Mouse (Mus musculus) CH12.LX (cell line): Measurements from ENCODE around the gene Zbtb33. TPM values are rescaled to one million over a fixed set of nuclear protein-coding genes. Genes with fewer than 3 reads are reported as not detected.

Experiments
- DNase-seq: peaks from one replicate; pipeline ENCODE4 v3.0.0-alpha.2; 2013; ENCODE audit errors: extremely low read depth
- H3K27ac ChIP-seq: 2 replicates; pipeline ENCODE4 v1.5.1; 2012; ENCODE audit warnings: low read depth, mild to moderate bottlenecking, control low read depth, moderate library complexity; ENCODE audit not compliant: insufficient read depth
- H3K27me3 ChIP-seq: replicated peaks from 2 replicates; pipeline ENCODE3; 2012; ENCODE audit warnings: inconsistent platforms
- H3K36me3 ChIP-seq, 2 experiments: replicated peaks in 1 of 2; 2 replicates each; pipeline versions ENCODE3 to v1.6.1; 2012; ENCODE audit warnings: inconsistent platforms in 1 of 2, low read length in 1 of 2, mild to moderate bottlenecking in 1 of 2, mixed read lengths in 1 of 2, moderate library complexity in 1 of 2; ENCODE audit not compliant: control insufficient read depth in 1 of 2, insufficient read depth in 1 of 2
- H3K4me1 ChIP-seq, 2 experiments: 2 replicates each; pipeline ENCODE4 v1.6.1; 2012; ENCODE audit warnings: inconsistent platforms in 1 of 2, moderate library complexity in 1 of 2; ENCODE audit not compliant: insufficient read depth in 2 of 2, control insufficient read depth in 1 of 2
- H3K4me2 ChIP-seq: 2 replicates; pipeline ENCODE4 v1.6.1; 2012; ENCODE audit warnings: low read depth, mild to moderate bottlenecking, control low read depth; ENCODE audit not compliant: poor library complexity, insufficient read depth, severe bottlenecking
- H3K4me3 ChIP-seq, 3 experiments: fragments of 150-350 bp in 1 of 3; sonication (generic) in 1 of 3; replicated peaks in 1 of 3; 2 replicates each; pipeline versions ENCODE3 to v1.5.1; 2011 to 2012; ENCODE audit warnings: low read depth in 2 of 3, low read length in 2 of 3, mild to moderate bottlenecking in 2 of 3, moderate library complexity in 2 of 3, control low read depth in 1 of 3, improper control_type of control experiment in 1 of 3, inconsistent platforms in 1 of 3, mixed read lengths in 1 of 3; ENCODE audit not compliant: poor library complexity in 1 of 3
- H3K79me2 ChIP-seq: replicated peaks from 2 replicates; pipeline ENCODE4 v1.6.1; 2012; ENCODE audit warnings: mild to moderate bottlenecking, moderate library complexity; ENCODE audit not compliant: control insufficient read depth, poor library complexity, insufficient read depth, severe bottlenecking; ENCODE audit errors: extremely low read depth
- H3K9ac ChIP-seq: 2 replicates; pipeline ENCODE4 v1.6.1; 2012; ENCODE audit warnings: low read depth, mild to moderate bottlenecking, control low read depth, moderate library complexity; ENCODE audit not compliant: insufficient read depth
- H3K9me3 ChIP-seq: replicated peaks from 2 replicates; pipeline ENCODE3; 2012; ENCODE audit warnings: low read length, inconsistent platforms, mixed read lengths
- CHD2 ChIP-seq: IDR thresholded peaks from 2 replicates; pipeline ENCODE4 v1.6.1; 2011; ENCODE audit warnings: low read length, improper control_type of control experiment
- ELF1 ChIP-seq: IDR thresholded peaks from 2 replicates; pipeline ENCODE4 v1.6.1; 2014; ENCODE audit warnings: low read depth, mild to moderate bottlenecking, inconsistent platforms, low read length, improper control_type of control experiment
- HCFC1 ChIP-seq: IDR thresholded peaks from 2 replicates; pipeline ENCODE4 v1.6.1; 2012; ENCODE audit warnings: low read depth, mild to moderate bottlenecking, inconsistent platforms, low read length, improper control_type of control experiment
- JUN ChIP-seq: IDR thresholded peaks from 2 replicates; pipeline ENCODE4 v1.6.1; 2011; ENCODE audit warnings: low read depth, mild to moderate bottlenecking, low read length, improper control_type of control experiment, moderate library complexity; ENCODE audit not compliant: insufficient read depth
- JUND ChIP-seq: conservative IDR thresholded peaks from 2 replicates; pipeline ENCODE4 v1.6.1; 2011; ENCODE audit warnings: low read depth, low read length, improper control_type of control experiment
- KAT2A ChIP-seq: IDR thresholded peaks from 2 replicates; pipeline ENCODE4 v1.6.1; 2012; ENCODE audit warnings: low read length, improper control_type of control experiment, inconsistent platforms; ENCODE audit not compliant: insufficient replicate concordance
- MAFK ChIP-seq: IDR thresholded peaks from 2 replicates; pipeline ENCODE4 v1.6.1; 2011; ENCODE audit warnings: low read length, improper control_type of control experiment; ENCODE audit not compliant: insufficient replicate concordance
- MAX ChIP-seq: IDR thresholded peaks from 2 replicates; pipeline ENCODE4 v1.6.1; 2011; ENCODE audit warnings: low read length, improper control_type of control experiment
- MXI1 ChIP-seq: IDR thresholded peaks from 2 replicates; pipeline ENCODE4 v1.6.1; 2011; ENCODE audit warnings: mild to moderate bottlenecking, low read depth, low read length, improper control_type of control experiment
- NELFE ChIP-seq: IDR thresholded peaks from 2 replicates; pipeline ENCODE4 v1.6.1; 2011; ENCODE audit warnings: low read depth, low read length, improper control_type of control experiment
- NRF1 ChIP-seq: IDR thresholded peaks from 2 replicates; pipeline ENCODE4 v1.6.1; 2014; ENCODE audit warnings: low read depth, mild to moderate bottlenecking, inconsistent platforms, low read length, improper control_type of control experiment, moderate library complexity
- PAX5 ChIP-seq: IDR thresholded peaks from 2 replicates; pipeline ENCODE4 v1.6.1; 2012; ENCODE audit warnings: low read length, inconsistent platforms, mixed read lengths
- POLR2AphosphoS2 ChIP-seq: IDR thresholded peaks from 2 replicates; pipeline ENCODE4 v1.6.1; 2011; ENCODE audit warnings: low read depth, low read length, improper control_type of control experiment
- RAD21 ChIP-seq: IDR thresholded peaks from 2 replicates; pipeline ENCODE4 v1.6.1; 2011; ENCODE audit warnings: low read depth, mild to moderate bottlenecking, low read length, improper control_type of control experiment, moderate library complexity
- SMC3 ChIP-seq: IDR thresholded peaks from 2 replicates; pipeline ENCODE4 v1.6.1; 2011; ENCODE audit warnings: low read depth, low read length, improper control_type of control experiment
- UBTF ChIP-seq: IDR thresholded peaks from 2 replicates; pipeline ENCODE4 v1.6.1; 2012; ENCODE audit warnings: low read depth, mild to moderate bottlenecking, inconsistent platforms, low read length, improper control_type of control experiment, moderate library complexity
- USF2 ChIP-seq: conservative IDR thresholded peaks from 2 replicates; pipeline ENCODE4 v1.6.1; 2011; ENCODE audit warnings: low read depth, low read length, improper control_type of control experiment
- ZC3H11A ChIP-seq: IDR thresholded peaks from 2 replicates; pipeline ENCODE4 v1.6.1; 2012; ENCODE audit warnings: low read depth, mild to moderate bottlenecking, inconsistent platforms, low read length, improper control_type of control experiment
- ZKSCAN1 ChIP-seq: IDR thresholded peaks from 2 replicates; pipeline ENCODE4 v1.6.1; 2012; ENCODE audit warnings: low read depth, inconsistent platforms, low read length, improper control_type of control experiment, borderline replicate concordance
- dilution Hi-C: fragments of 300-500 bp; cut with MboI; formaldehyde crosslinking; loops from 2 replicates; pipeline ENCODE4 v1.14.3; 2020; ENCODE audit warnings: low sequenced_read_pairs; ENCODE audit not compliant: extremely low pct_unique_long_range_greater_than_20kb, extremely low pct_ligation_motif_present
- in situ Hi-C: fragments of 300-500 bp; cut with MboI; formaldehyde crosslinking; loops from 3 replicates; pipeline ENCODE4 v1.14.3; 2019; ENCODE audit warnings: low sequenced_read_pairs, low pct_ligation_motif_present, low pct_unique_long_range_greater_than_20kb, mixed read lengths
- polyA plus RNA-seq: library from polyadenylated mRNA; unstranded; fragments of >175 nt; gene quantifications from 2 replicates; pipeline ENCODE4 v1.2.1, GENCODE M21; 2012; ENCODE audit warnings: low read depth; ENCODE audit not compliant: insufficient read length
- total RNA-seq, 2 experiments: library from RNA; depleted of rRNA; stranded (reverse); fragments of 300-350 nt in 1 of 2; fragments of >200 nt in 1 of 2; gene quantifications; 2 replicates each; pipeline ENCODE4 v1.2.3; 2012 to 2014

Gene Zbtb33
- total and polyA plus RNA-seq, 3 experiments = 10.7 to 25.0 (median 14.0) TPM

GRCm38 (mm10) chrX:38201816-38202215, 12.2 kb downstream of the Zbtb33 start:
- H3K27me3 ChIP-seq = no peaks in the 10 kb centered on the region
- in situ Hi-C loops (no loop called here), dilution Hi-C loops (no loop called here)
- H3K4me3 ChIP-seq = no peak overlapping the region
- no peak overlapping the region for H3K4me2 ChIP-seq
- H3K79me2 ChIP-seq = no peaks in the 10 kb centered on the region
- no peaks in the 10 kb centered on the region for H3K9me3 ChIP-seq
- no peak overlapping the region for H3K27ac ChIP-seq
- peaks cover 0 to 9% of the 10 kb centered on the region in 2 experiments for H3K36me3 ChIP-seq
- no peaks in the 10 kb centered on the region for H3K4me1 ChIP-seq
- TF ChIP-seq JUN = no peak
- TF ChIP-seq NELFE = no peak
- no peak for TF ChIP-seq POLR2AphosphoS2
- TF ChIP-seq PAX5 = no peak
- TF ChIP-seq JUND = no peak
- no peak for TF ChIP-seq ELF1
- no peak for TF ChIP-seq UBTF
- no peak overlapping the region for H3K9ac ChIP-seq
- DNase-seq = no peak

- in situ Hi-C loops (no loop called here), dilution Hi-C loops (no loop called here)
- no peaks in the 10 kb centered on the region for H3K27me3 ChIP-seq
- H3K36me3 ChIP-seq = no peaks in the 10 kb centered on the region
- no peak overlapping the region for H3K4me2 ChIP-seq
- H3K79me2 ChIP-seq = no peaks in the 10 kb centered on the region
- no peak overlapping the region for H3K27ac ChIP-seq
- no peak for TF ChIP-seq RAD21
- TF ChIP-seq MAX = no peak
- no peak for TF ChIP-seq UBTF
- no peak for TF ChIP-seq PAX5
- no peak for TF ChIP-seq ZKSCAN1
- TF ChIP-seq USF2 = no peak
- TF ChIP-seq SMC3 = no peak
- no peak for TF ChIP-seq JUN
- TF ChIP-seq CHD2 = no peak
- TF ChIP-seq KAT2A = no peak
- no peak for TF ChIP-seq NRF1
- TF ChIP-seq MXI1 = no peak
- TF ChIP-seq POLR2AphosphoS2 = no peak
- no peak for TF ChIP-seq ZC3H11A
- TF ChIP-seq NELFE = no peak
- TF ChIP-seq MAFK = no peak
- TF ChIP-seq HCFC1 = no peak
- TF ChIP-seq, all 38 proteins: peak for 0
- no peak for DNase-seq
- Histone ChIP-seq H3K9ac (no peak overlapping the region), H3K9me3 (no peaks in the 10 kb centered on the region), H3K4me1 (no peaks in the 10 kb centered on the region), H3K4me3 (no peak overlapping the region)
Observed at GRCm38 (mm10) chrX:38207392-38207791, 17.8 kb downstream of the Zbtb33 start.
